11 mouse cellular contexts compared by ENCODE assay signal in genomic region chr4:136782579-136782925, GRCm38 (mm10). TPM values are rescaled to one million over a fixed set of nuclear protein-coding genes. Genes with fewer than 3 reads are reported as not detected.
DNase-seq lines count a peak whose midpoint lies in the region; ATAC-seq and TF ChIP-seq lines count a peak whose summit lies in the region.
"Had no signal": no experiment of that assay in that cellular context is flagged by ENCODE, and none has a peak within 500 bp of the region (broad histone marks: within the 10 kb centered on the region; RNA-seq: fewer than 3 reads in every experiment).

No protein-coding gene starts in this region.

- no peaks in the 10 kb centered on the region for H3K27me3 ChIP-seq in intestine, embryonic 15.5 days (replicated peaks)
- H3K27me3 ChIP-seq in intestine, postnatal 0 days (replicated peaks; ENCODE audit: control insufficient read depth, insufficient read depth, low read length): no peaks in the 10 kb centered on the region
- H3K27me3 ChIP-seq in intestine, embryonic 16.5 days (replicated peaks; ENCODE audit: control insufficient read depth, insufficient read depth, low read length): no peaks in the 10 kb centered on the region
- H3K27me3 ChIP-seq: liver, embryonic 13.5 days had no signal

- 100% methylated on average over 1 of the region's 1 CpGs for WGBS in intestine, embryonic 15.5 days
- WGBS in intestine, postnatal 0 days: 100% methylated on average over 1 of the region's 1 CpGs
- WGBS in intestine, embryonic 16.5 days: 100% methylated on average over 1 of the region's 1 CpGs

- TF ChIP-seq CTCF in intestine, postnatal 0 days (IDR thresholded peaks at IDR 0.05; ENCODE audit: low read depth): no peak

- H3K4me1 ChIP-seq in intestine, embryonic 15.5 days (replicated peaks): peaks cover 26% of the 10 kb centered on the region
- no peaks in the 10 kb centered on the region; the same call in 1 of the 2 replicates for H3K4me1 ChIP-seq in intestine, postnatal 0 days (replicated peaks; ENCODE audit: control insufficient read depth, insufficient read depth, low read length)
- peaks cover 22% of the 10 kb centered on the region for H3K4me1 ChIP-seq in intestine, embryonic 16.5 days (ENCODE audit: control insufficient read depth, insufficient read depth, low read length)
- H3K4me1 ChIP-seq: liver, embryonic 13.5 days; megakaryocyte, embryonic 14.5 days had no signal

- no peak overlapping the region for H3K4me3 ChIP-seq in intestine, embryonic 15.5 days (replicated peaks)
- H3K4me3 ChIP-seq in intestine, postnatal 0 days (ENCODE audit: low read depth, low read length): no peak overlapping the region
- H3K4me3 ChIP-seq in intestine, embryonic 16.5 days (ENCODE audit: low read length): no peak overlapping the region
- H3K4me3 ChIP-seq: liver, embryonic 13.5 days; megakaryocyte, embryonic 14.5 days; myocyte had no signal

- DNase-seq in brain, adult 2 months (ENCODE audit: low read depth, low spot score): peak; percentile 53
- DNase-seq in cerebellum, adult 8-10 months: peak; percentile 42
- DNase-seq in natural killer cell, adult 2 months (ENCODE audit: low spot score in 2 of 2): no peak
- DNase-seq: liver, embryonic 13.5 days; thymus, postnatal 36 days had no signal

- H3K9ac ChIP-seq in intestine, embryonic 15.5 days: no peak overlapping the region
- no peak overlapping the region for H3K9ac ChIP-seq in intestine, postnatal 0 days (ENCODE audit: low read depth, low read length)
- peak overlapping the region; percentile 1; the same call in 1 of the 2 replicates for H3K9ac ChIP-seq in intestine, embryonic 16.5 days (ENCODE audit: low read depth, low read length)
- H3K9ac ChIP-seq: liver, embryonic 13.5 days had no signal

- H3K27ac ChIP-seq in intestine, embryonic 15.5 days: peak overlapping the region; percentile 58
- no peak overlapping the region for H3K27ac ChIP-seq in intestine, postnatal 0 days (ENCODE audit: low read depth, low read length)
- H3K27ac ChIP-seq in intestine, embryonic 16.5 days (ENCODE audit: low read length): no peak overlapping the region
- H3K27ac ChIP-seq: liver, embryonic 13.5 days had no signal

- H3K4me2 ChIP-seq in intestine, embryonic 15.5 days (replicated peaks): no peak overlapping the region
- H3K4me2 ChIP-seq in intestine, postnatal 0 days (replicated peaks; ENCODE audit: low read depth): no peak overlapping the region
- no peak overlapping the region for H3K4me2 ChIP-seq in intestine, embryonic 16.5 days (ENCODE audit: low read depth, low read length)
- H3K4me2 ChIP-seq: liver, embryonic 13.5 days had no signal

- H3K9me3 ChIP-seq in intestine, embryonic 15.5 days: no peaks in the 10 kb centered on the region
- no peaks in the 10 kb centered on the region for H3K9me3 ChIP-seq in intestine, postnatal 0 days (ENCODE audit: control insufficient read depth)
- no peaks in the 10 kb centered on the region for H3K9me3 ChIP-seq in intestine, embryonic 16.5 days (ENCODE audit: control insufficient read depth, low read length)
- H3K9me3 ChIP-seq: liver, embryonic 13.5 days had no signal

- H3K36me3 ChIP-seq in intestine, embryonic 15.5 days: no peaks in the 10 kb centered on the region
- H3K36me3 ChIP-seq in intestine, postnatal 0 days (ENCODE audit: control insufficient read depth, insufficient read depth): no peaks in the 10 kb centered on the region
- H3K36me3 ChIP-seq in intestine, embryonic 16.5 days (ENCODE audit: control insufficient read depth, insufficient read depth, low read length): no peaks in the 10 kb centered on the region
- H3K36me3 ChIP-seq: liver, embryonic 13.5 days had no signal

- no peak for ATAC-seq in intestine, embryonic 15.5 days
- ATAC-seq in intestine, postnatal 0 days: no peak
- ATAC-seq in intestine, embryonic 16.5 days: no peak
- no peak for ATAC-seq in activated CD4-positive, CD25-positive, alpha-beta regulatory T cell, adult 4 months

RNA-seq across cellular contexts. Expression of gene Ephb2, which starts 53.2 kb away (rescaled TPM):
- 8.2 and 8.9 TPM in 2 replicates for polyA plus RNA-seq in intestine, embryonic 15.5 days (2015; fragmentation: Nextera tagmentation; extraction: Ambion mirVana)
- 5.7 TPM in 2 replicates for polyA plus RNA-seq in intestine, postnatal 0 days (2015; fragmentation: Nextera tagmentation; extraction: Ambion mirVana)
- 3.1 and 3.5 TPM in 2 replicates for polyA plus RNA-seq in intestine, embryonic 16.5 days (2015; fragmentation: Nextera tagmentation; extraction: Ambion mirVana)
- polyA plus RNA-seq in activated CD4-positive, CD25-positive, alpha-beta regulatory T cell, adult 4 months (2017; shearing (Covaris generic)): not detected

Comparison
In these comparisons a context has a peak if more than half of its experiments do, and no peak if none do; other contexts are left out.
1. DNase-seq: peak in brain, adult 2 months (single experiment) and cerebellum, adult 8-10 months (single experiment); none in natural killer cell, adult 2 months (0 of 2).